Mouse (Mus musculus) embryonic stem cell, embryonic (primary cell): ENCODE results near the gene Zar1l.

Experiments
- CTCF ChIA-PET, 4 experiments: fragments of 300-600 bp in 2 of 4; fragments of 350-600 bp in 2 of 4; sonication (Branson Sonifier 250); formaldehyde crosslinking; loops; one replicate each; lab custom pipeline; 2022; ENCODE audit warnings: inconsistent platforms in 2 of 4; lab: Charles Lee
- POLR2A ChIA-PET, 4 experiments: fragments of 300-600 bp in 2 of 4; fragments of 350-600 bp in 2 of 4; sonication (Branson Sonifier 250); formaldehyde crosslinking; loops; one replicate each; lab custom pipeline; 2022; ENCODE audit warnings: antibody characterized with exemption in 4 of 4, inconsistent platforms in 1 of 4; lab: Charles Lee

Zar1l gene

GRCm38 (mm10) chr5:150518064-150518463 is at the start of gene Zar1l:
Zar1l (minus strand) TSS chr5:150518164.
- ChIA-PET POLR2A (interaction anchor here in 2 of 4 experiments (0.7 to 1.5 kb wide), 3 partner anchors 9 to 27 kb away, joined by 3 to 4 read pairs (median 3); no protein-coding TSS in a partner anchor), CTCF (interaction anchor here in 2 of 4 experiments (0.7 to 0.9 kb wide), 2 partner anchors 76 to 147 kb away, joined by 3 read pairs; partner anchors contain the start of gene N4bp2l2 (in 1 of the 2))

GRCm38 (mm10) chr5:150566971-150567370 is 49.0 kb upstream of the Zar1l start:
- ChIA-PET POLR2A (interaction anchor here in 1 of 4 experiments (1.2 kb wide), 1 partner anchor 18 kb away, joined by 3 read pairs; no protein-coding TSS in a partner anchor), CTCF (interaction anchor here in 1 of 4 experiments (0.5 kb wide), 1 partner anchor 452 kb away, joined by 4 read pairs; no protein-coding TSS in a partner anchor)

GRCm38 (mm10) chr5:150566226-150566625 is 48.3 kb upstream of the Zar1l start:
- CTCF ChIA-PET: no interaction called here
- POLR2A ChIA-PET: interaction anchor here in 1 of 4 experiments (1.2 to 1.6 kb wide), 2 partner anchors 9 kb away, joined by 3 to 5 read pairs; no protein-coding TSS in a partner anchor

GRCm38 (mm10) chr5:150564426-150564825 is 46.5 kb upstream of the Zar1l start:
- CTCF ChIA-PET: no interaction called here
- POLR2A ChIA-PET: interaction anchor here in 2 of 4 experiments (1.0 to 1.9 kb wide), 8 partner anchors 9 to 265 kb away, joined by 3 to 8 read pairs (median 3); partner anchors contain the start of gene Brca2 (in 1 of the 2)

GRCm38 (mm10) chr5:150561783-150562182 is 43.8 kb upstream of the Zar1l start:
- CTCF ChIA-PET: no interaction called here
- POLR2A ChIA-PET: interaction anchor here in 2 of 4 experiments (0.7 to 1.4 kb wide), 4 partner anchors 11 to 39 kb away, joined by 3 read pairs; partner anchors contain the start of gene Brca2 (in 2 of the 2)

- ChIA-PET POLR2A (interaction anchor here in 2 of 4 experiments (0.7 to 1.4 kb wide), 4 partner anchors 10 to 39 kb away, joined by 3 read pairs; partner anchors contain the start of gene Brca2 (in 2 of the 2)), CTCF (interaction anchor here in 1 of 4 experiments (0.7 kb wide), 1 partner anchor 14 kb away, joined by 4 read pairs; no protein-coding TSS in a partner anchor)
These were observed 43.4 kb upstream of the Zar1l start for GRCm38 (mm10) chr5:150561376-150561775.

- CTCF ChIA-PET: interaction anchor here in 1 of 4 experiments (0.7 kb wide), 1 partner anchor 15 kb away, joined by 4 read pairs; no protein-coding TSS in a partner anchor
- POLR2A ChIA-PET: interaction anchor here in 1 of 4 experiments (1.4 kb wide), 1 partner anchor 13 kb away, joined by 3 read pairs; no protein-coding TSS in a partner anchor
These were observed 42.9 kb upstream of the Zar1l start for GRCm38 (mm10) chr5:150560851-150561250.

GRCm38 (mm10) chr5:150559519-150560103 is 41.6 kb upstream of the Zar1l start:
- CTCF ChIA-PET: interaction anchor here in 1 of 4 experiments (0.8 kb wide), 1 partner anchor 12 kb away, joined by 4 read pairs; no protein-coding TSS in a partner anchor
- POLR2A ChIA-PET: interaction anchor here in 3 of 4 experiments (0.5 to 2.7 kb wide), 7 partner anchors 12 to 60 kb away, joined by 3 to 10 read pairs (median 4); partner anchors contain the start of gene Brca2 (in 2 of the 3)

- POLR2A ChIA-PET: interaction anchor here in 2 of 4 experiments (0.9 to 1.1 kb wide), 2 partner anchors 10 to 28 kb away, joined by 3 read pairs; no protein-coding TSS in a partner anchor
- CTCF ChIA-PET: interaction anchor here in 2 of 4 experiments (1.1 to 1.3 kb wide), 2 partner anchors 11 to 55 kb away, joined by 3 to 4 read pairs; no protein-coding TSS in a partner anchor
These were observed 33.7 kb upstream of the Zar1l start for GRCm38 (mm10) chr5:150551637-150552036.

- CTCF ChIA-PET: no interaction called here
- POLR2A ChIA-PET: interaction anchor here in 1 of 4 experiments (1.6 kb wide), 1 partner anchor 12 kb away, joined by 4 read pairs; no protein-coding TSS in a partner anchor
These were observed 25.2 kb upstream of the Zar1l start for GRCm38 (mm10) chr5:150543184-150543583.

GRCm38 (mm10) chr5:150541302-150541701 is 23.3 kb upstream of the Zar1l start:
- ChIA-PET POLR2A (interaction anchor here in 1 of 4 experiments (1.0 to 5.0 kb wide), 4 partner anchors 9 to 18 kb away, joined by 4 to 27 read pairs (median 5); partner anchors contain the start of gene Brca2), CTCF (interaction anchor here in 1 of 4 experiments (0.6 kb wide), 1 partner anchor 132 kb away, joined by 3 read pairs; the partner anchor contains the start of gene Pds5b)

- CTCF ChIA-PET: no interaction called here
- POLR2A ChIA-PET: interaction anchor here in 1 of 4 experiments (1.1 kb wide), 1 partner anchor 9 kb away, joined by 3 read pairs; no protein-coding TSS in a partner anchor
These were observed 7.3 kb upstream of the Zar1l start for GRCm38 (mm10) chr5:150525239-150525638.

GRCm38 (mm10) chr5:150522867-150523234 is 4.9 kb upstream of the Zar1l start:
- ChIA-PET POLR2A (interaction anchor here in 3 of 4 experiments (0.6 to 3.2 kb wide), 58 partner anchors 9 to 845 kb away, joined by 3 to 27 read pairs (median 4); partner anchors contain the start of genes N4bp2l2 (in 3 of the 3) and Pds5b (in 2 of the 3)), CTCF (interaction anchor here in 2 of 4 experiments (0.9 to 1.9 kb wide), 2 partner anchors 27 to 72 kb away, joined by 3 to 6 read pairs; no protein-coding TSS in a partner anchor)

GRCm38 (mm10) chr5:150521937-150522866 is 4.2 kb upstream of the Zar1l start, which contains the start of gene Brca2:
Brca2 (plus strand) TSS chr5:150522630.
- ChIA-PET POLR2A (interaction anchor here in 3 of 4 experiments (0.7 to 3.2 kb wide), 56 partner anchors 9 to 846 kb away, joined by 3 to 27 read pairs (median 4); partner anchors contain the start of genes N4bp2l2 (in 3 of the 3) and Pds5b (in 2 of the 3)), CTCF (interaction anchor here in 2 of 4 experiments (0.9 to 1.9 kb wide), 2 partner anchors 26 to 72 kb away, joined by 3 to 6 read pairs; no protein-coding TSS in a partner anchor)

- CTCF ChIA-PET: interaction anchor here in 1 of 4 experiments (1.0 kb wide), 1 partner anchor 146 kb away, joined by 4 read pairs; the partner anchor contains the start of gene N4bp2l2
- POLR2A ChIA-PET: interaction anchor here in 1 of 4 experiments (0.6 to 1.4 kb wide), 3 partner anchors 18 to 513 kb away, joined by 3 read pairs; partner anchors contain the start of gene Pds5b
These were observed 1.6 kb upstream of the Zar1l start for GRCm38 (mm10) chr5:150519551-150519950.

GRCm38 (mm10) chr5:150514027-150514426 is 3.9 kb downstream of the Zar1l start:
- POLR2A ChIA-PET: interaction anchor here in 2 of 4 experiments (2.1 to 3.8 kb wide), 2 partner anchors 8 kb away, joined by 11 to 12 read pairs; partner anchors contain the start of gene Brca2 (in 2 of the 2)
- CTCF ChIA-PET: interaction anchor here in 3 of 4 experiments (0.6 to 1.1 kb wide), 3 partner anchors 18 to 159 kb away, joined by 3 to 5 read pairs (median 4); no protein-coding TSS in a partner anchor
